Mouse (Mus musculus) left cerebral cortex, adult 11 months (tissue): ENCODE data around the gene BC024978.
A peak's percentile ranks its signal among the peaks of the same experiment; 100 is the strongest.

ENCODE experiments used
- DNase-seq: peaks from one replicate; pipeline ENCODE4 v3.0.0; 2022; ENCODE audit warnings: low spot score

BC024978 gene

GRCm38 (mm10) chr7:27195681-27196611 lies at the start of gene BC024978, which contains the start of gene Snrpa:
TSS of gene BC024978 (plus strand) at chr7:27195781.
TSS of gene Snrpa (minus strand) at chr7:27196271.
- peak; percentile 99 for DNase-seq

DNA sequence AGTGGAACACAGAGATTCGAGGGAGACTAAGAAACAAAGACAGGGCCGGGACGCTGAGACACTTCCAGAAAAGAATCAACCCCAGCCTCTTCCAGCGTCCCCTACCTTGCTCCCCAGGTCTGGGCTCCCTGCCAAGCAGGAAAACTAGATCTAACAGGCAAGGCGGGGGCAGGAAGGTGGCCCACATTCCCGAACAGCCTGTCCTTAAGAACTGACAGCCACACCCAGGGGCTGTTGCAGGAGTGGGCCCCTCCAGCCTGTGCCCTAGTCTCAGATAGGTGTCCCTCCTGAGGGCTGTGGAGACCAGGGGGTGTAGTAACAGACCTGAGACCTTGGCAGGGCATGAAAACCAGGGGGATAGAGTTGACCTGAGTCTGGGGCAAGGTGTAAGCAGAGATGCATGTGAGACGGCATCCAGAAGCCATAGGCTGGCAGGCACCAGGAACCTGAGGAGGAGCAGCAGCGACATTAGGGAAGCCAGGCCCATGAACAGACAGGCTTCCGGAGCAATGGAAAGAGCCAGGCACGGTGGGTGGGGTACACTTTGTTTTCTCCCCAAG lies 42.3 kb upstream of the BC024978 start, which contains the start of gene Cyp2t4:
Gene Cyp2t4 (plus strand): TSS at position 510 of the 560 bp plus-strand sequence.
- no peak for DNase-seq

- DNase-seq = no peak
Observed at GRCm38 (mm10) chr7:27156005-27156404, 39.6 kb upstream of the BC024978 start.

- DNase-seq = no peak
Observed at GRCm38 (mm10) chr7:27158171-27158570, 37.4 kb upstream of the BC024978 start.

DNA sequence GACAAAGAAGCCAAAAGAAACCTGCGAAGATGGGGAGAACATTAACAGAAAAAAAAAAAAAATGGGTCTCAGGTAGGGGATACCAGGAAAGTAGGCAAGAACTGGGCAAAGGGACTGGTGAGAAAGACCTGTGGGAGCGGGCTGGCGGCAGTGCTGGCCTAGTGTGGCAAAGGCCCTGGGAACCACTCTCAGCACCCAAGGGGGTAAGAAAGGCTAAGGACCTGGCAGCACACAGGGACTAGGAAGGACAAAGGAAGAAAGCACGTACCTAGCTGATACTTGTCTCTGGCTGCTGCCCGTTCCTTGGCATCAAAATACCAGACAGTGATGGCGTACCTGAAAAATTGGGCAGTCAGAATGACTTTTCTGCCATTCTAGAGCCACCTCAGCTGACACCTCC lies 36.3 kb upstream of the BC024978 start:
- DNase-seq = no peak

- DNase-seq = peak; percentile 87
Observed at GRCm38 (mm10) chr7:27159882-27160281, 35.7 kb upstream of the BC024978 start.

DNA sequence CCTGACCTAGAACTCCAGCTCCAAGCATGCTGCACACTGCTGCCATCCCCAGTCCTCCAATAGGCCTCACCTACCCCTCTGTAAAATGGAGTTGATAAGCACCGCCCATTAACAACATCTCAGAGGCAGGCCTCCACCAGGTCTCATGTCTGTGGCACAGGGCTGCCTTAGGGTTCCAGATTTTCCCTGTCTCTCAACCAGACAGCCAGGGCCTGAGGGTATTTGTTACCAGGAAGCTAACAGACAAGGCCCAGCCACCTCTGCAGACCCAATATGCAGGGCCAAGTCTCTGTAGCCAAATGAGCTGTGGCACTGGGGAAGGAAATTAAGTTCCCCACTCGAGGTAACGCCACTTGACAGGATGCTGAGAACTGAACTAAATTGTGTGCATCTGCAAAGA lies 34.7 kb upstream of the BC024978 start:
- no peak for DNase-seq

DNA sequence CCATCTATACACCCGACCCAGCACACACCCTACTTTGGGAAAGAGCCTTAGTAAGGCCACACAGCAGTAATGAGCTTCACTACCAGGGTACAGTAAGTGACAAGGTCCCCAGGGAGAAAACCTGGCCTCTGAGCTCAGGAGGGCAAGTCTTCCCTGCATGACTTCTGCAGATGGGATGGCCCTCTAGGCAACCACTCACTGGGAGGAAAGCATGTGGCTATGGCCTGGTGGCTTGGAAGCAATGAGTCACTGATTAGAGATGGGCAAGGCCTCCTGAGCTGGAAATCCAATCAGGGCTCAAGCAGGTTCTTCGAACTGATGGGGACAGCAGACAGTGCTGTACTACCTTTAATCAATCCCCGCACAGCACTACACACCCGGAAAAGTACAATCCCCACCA lies 33.8 kb upstream of the BC024978 start:
- no peak for DNase-seq

GRCm38 (mm10) chr7:27162780-27163449 lies 32.7 kb upstream of the BC024978 start:
- no peak for DNase-seq

DNA sequence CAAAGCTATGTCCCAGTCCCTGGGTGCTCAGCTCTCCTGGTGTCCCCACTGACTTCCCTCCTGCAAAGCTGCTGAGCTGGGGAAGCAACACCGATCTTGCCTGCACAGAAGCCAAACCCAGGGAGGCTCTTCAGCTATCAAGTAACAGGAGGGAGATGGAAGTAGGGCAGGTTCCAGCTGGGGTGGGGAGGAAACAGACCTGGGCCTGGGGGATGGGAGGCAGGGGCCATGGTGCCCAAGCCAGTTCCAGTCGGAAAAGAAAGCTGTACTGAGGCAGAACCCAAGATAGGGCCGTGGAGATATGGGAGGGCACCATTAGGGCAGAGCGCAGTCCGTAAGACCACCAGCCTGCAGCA lies 32.2 kb upstream of the BC024978 start:
- DNase-seq = no peak

DNA sequence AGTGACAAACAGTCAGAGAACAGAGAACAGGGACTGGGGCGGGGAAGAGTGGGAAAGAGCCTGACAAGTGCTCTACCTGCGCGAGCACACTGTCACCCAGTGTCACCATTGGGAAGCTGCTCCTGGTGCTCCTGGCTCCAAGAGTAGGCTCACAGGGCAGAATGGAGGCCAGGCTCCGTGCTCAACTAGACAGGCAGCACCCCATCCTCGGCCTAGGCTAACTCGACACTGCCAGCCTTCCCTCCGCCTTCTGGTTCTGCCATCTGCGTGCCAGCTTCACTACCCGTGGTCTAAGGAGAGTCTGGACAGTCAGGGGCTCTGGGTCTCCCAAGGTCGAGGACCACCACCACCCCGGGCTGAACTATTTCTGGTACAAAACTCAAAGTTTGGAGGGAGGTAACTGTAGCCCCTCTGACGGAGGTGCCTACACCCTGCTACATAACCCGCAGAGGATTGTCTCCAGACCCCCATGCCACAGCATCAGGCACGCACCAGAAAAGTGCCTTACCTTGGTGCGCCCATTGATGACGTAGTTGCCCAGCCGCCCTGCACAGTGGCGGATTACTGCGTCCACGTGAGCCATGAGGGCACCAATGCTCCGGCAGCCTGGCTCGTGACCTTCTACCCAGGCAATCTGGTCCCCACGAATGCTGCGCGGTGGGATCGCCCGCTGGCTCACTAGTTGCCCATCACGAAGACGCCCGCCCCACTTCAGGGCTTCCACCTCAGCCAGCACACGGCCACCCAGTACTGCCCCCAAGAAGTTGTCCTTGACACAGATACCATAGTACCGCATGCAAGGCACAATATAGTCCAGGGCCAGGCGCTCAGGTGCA lies 31.3 kb upstream of the BC024978 start:
- DNase-seq = no peak

- no peak for DNase-seq
Observed at GRCm38 (mm10) chr7:27165007-27165655, 30.4 kb upstream of the BC024978 start.

DNA sequence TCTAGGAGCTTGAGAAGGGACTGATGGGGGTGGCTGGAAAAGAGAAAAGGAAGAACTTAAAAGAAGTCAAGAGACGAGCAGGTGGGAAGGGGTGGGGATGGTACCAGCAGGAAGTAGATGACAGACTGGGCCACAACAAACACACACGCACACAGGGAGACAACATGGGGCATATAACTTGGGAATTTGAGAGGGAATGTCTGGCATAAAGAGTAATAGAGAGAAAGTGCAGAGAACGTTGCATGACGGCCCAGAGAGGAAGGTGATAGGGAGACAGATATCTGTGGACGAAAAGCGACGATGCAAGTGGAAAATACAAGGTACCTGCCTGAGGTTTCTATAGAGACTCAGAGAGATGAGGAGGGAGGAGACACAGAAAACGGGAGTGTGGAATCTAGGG lies 29.9 kb upstream of the BC024978 start:
- DNase-seq = no peak

DNA sequence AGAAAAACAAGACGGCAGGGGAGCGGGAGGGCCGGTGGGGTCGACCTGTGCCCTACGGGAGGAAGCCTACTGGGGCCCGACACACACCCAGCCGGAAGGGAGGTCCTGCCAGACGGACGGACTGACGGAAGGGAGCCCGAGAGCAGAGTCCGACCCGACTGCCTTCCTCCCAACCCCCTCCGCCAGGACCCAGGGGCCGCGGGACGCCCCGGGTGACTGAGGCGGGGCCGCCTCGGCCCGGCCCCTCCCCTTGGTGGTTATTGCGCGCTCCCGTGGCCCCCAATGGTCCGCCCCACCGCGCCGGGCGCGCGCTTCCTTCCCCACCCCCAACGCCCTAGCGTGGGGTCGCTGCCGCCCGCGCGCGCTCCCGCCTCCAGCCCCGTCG lies 29.4 kb upstream of the BC024978 start:
- no peak for DNase-seq

GRCm38 (mm10) chr7:27166614-27167474 lies 28.7 kb upstream of the BC024978 start, which contains the start of gene Egln2:
TSS of gene Egln2 (minus strand) at chr7:27166802.
- DNase-seq = peak; percentile 93

DNA sequence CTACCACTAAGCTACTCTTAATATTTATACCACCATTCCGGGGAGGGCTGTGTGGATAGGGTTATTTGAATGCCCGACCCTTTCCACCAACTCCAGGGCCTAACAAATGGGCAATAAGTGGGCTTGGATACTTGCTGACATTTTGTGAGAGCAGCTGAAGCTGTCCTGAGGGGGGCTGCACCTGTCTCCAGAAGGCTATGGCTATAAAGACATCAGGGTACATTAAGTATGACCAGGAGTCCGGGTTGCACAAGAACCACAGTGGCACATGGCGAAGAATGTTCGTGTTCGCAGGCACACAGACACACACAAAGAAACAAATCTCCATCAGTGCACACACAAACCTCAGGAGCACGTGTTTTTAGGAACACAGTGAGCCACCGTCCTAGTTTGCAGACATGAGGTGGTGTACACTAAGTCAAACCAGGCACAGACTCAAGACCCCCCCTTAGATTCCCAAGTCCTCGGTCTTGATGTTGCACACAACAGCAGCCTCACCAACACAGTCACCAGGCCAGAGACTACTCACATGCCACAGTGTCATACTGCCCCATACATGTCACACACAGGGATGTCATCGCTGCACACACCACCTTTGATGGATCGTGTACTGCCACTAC lies 28.0 kb upstream of the BC024978 start:
- DNase-seq = no peak

DNA sequence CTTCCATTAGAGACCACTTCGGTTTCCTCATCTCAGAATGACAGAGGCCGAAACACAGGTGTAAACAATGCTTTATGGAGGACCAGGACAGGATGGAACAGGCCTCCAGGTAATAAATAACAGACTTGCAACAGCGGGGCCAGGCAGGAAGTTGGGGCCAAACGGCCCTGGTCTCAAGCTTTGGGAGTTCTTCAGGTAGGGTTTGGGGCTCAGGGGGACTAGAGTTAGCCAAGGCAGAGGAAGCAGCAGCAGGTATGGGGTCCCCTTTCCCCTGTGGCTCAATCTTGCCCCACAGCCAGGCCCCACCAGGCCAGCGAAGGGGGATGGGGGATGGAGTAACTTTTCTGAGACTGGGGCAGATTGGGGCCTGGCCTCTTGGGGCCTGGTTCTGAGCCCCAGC lies 27.2 kb upstream of the BC024978 start:
- no peak for DNase-seq

GRCm38 (mm10) chr7:27170981-27171380 lies 24.6 kb upstream of the BC024978 start:
- no peak for DNase-seq

- DNase-seq = no peak
Observed at GRCm38 (mm10) chr7:27174496-27174895, 21.1 kb upstream of the BC024978 start.

DNA sequence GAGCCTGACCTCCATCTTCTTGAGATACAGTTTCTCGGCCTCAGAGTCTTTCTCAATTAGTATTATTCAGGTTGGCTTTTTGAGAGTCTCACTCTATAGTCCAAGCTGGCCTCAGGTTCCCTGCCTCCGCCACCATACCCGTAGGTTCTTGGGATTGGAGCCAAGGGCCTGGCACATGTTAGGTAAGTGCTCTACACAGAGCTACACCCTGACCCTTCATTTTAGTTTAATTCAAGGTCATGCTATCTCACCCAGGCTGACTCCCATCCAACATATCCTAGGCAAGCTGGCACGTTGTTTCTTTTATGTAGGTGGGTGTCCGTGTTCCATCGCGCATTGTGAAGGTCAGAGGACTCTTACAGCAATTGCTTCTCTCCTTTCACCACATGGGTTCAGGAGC lies 20.7 kb upstream of the BC024978 start:
- DNase-seq = no peak
